Mouse (Mus musculus) midbrain, embryonic 15.5 days (tissue): ENCODE data around the gene Ces1a. TPM values are rescaled to one million over a fixed set of nuclear protein-coding genes. Genes with fewer than 3 reads are reported as not detected.

Experiments used
- ATAC-seq: fragments of 200-750 bp; cut with Nextera tagmentation; replicated peaks from 2 replicates; pipeline ENCODE4 v1.8.0; 2017; ENCODE audit warnings: moderate TSS enrichment
- H3K27ac ChIP-seq: fragments of 300-500 bp; sonication (generic); 2 replicates; pipeline ENCODE4 v1.5.1; 2015; ENCODE audit warnings: mild to moderate bottlenecking, inconsistent platforms
- H3K27me3 ChIP-seq: fragments of 300-500 bp; sonication (generic); replicated peaks from 2 replicates; pipeline ENCODE4 v1.6.1; 2015; ENCODE audit warnings: inconsistent platforms
- H3K36me3 ChIP-seq: fragments of 300-500 bp; sonication (generic); replicated peaks from 2 replicates; pipeline ENCODE4 v1.6.1; 2015; ENCODE audit warnings: inconsistent platforms
- H3K4me1 ChIP-seq: fragments of 300-500 bp; sonication (generic); 2 replicates; pipeline ENCODE4 v1.6.1; 2015; ENCODE audit warnings: inconsistent platforms
- H3K4me2 ChIP-seq: fragments of 300-500 bp; sonication (generic); 2 replicates; pipeline ENCODE4 v1.6.1; 2015; ENCODE audit warnings: inconsistent platforms, mild to moderate bottlenecking, moderate library complexity
- H3K4me3 ChIP-seq: fragments of 300-500 bp; sonication (generic); 2 replicates; pipeline ENCODE4 v1.5.1; 2015; ENCODE audit warnings: mild to moderate bottlenecking, inconsistent platforms
- H3K9ac ChIP-seq: fragments of 300-500 bp; sonication (generic); 2 replicates; pipeline ENCODE4 v1.6.1; 2015; ENCODE audit warnings: mild to moderate bottlenecking, inconsistent platforms
- H3K9me3 ChIP-seq: fragments of 300-500 bp; sonication (generic); 2 replicates; pipeline ENCODE4 v1.6.1; 2016; ENCODE audit warnings: inconsistent platforms
- WGBS: fragments of 180-500 bp; shearing (Covaris S2); methylation state at CpG from one replicate; pipeline ENCODE4 v1.1.7; 2015; ENCODE audit warnings: mixed read lengths; 5-methylcytosine and 5-hydroxymethylcytosine counted together
- polyA plus RNA-seq: library from polyadenylated mRNA; unstranded; fragments of >200 nt; fragmentation: Nextera tagmentation; extraction: Ambion mirVana; gene quantifications from 2 replicates; pipeline ENCODE4 v1.2.1, GENCODE M21; 2015

The Ces1a gene
- polyA plus RNA-seq, 1 experiment from 2014 or later: not detected

- no peaks in the 10 kb centered on the region for H3K4me1 ChIP-seq
- H3K36me3 ChIP-seq: no peaks in the 10 kb centered on the region
- H3K9ac ChIP-seq: no peak overlapping the region
- ATAC-seq: no peak
- no peaks in the 10 kb centered on the region for H3K9me3 ChIP-seq
- no peak overlapping the region for H3K27ac ChIP-seq
- H3K27me3 ChIP-seq: no peaks in the 10 kb centered on the region
- WGBS: 75% methylated on average over 4 of the region's 4 CpGs
- no peak overlapping the region for H3K4me3 ChIP-seq
- H3K4me2 ChIP-seq: no peak overlapping the region
These were observed 7.0 kb downstream of the Ces1a start for GRCm38 (mm10) chr8:93040776-93041567.

GRCm38 (mm10) chr8:93040256-93040655, 7.7 kb downstream of the Ces1a start:
- Histone ChIP-seq H3K4me2 (no peak overlapping the region), H3K36me3 (no peaks in the 10 kb centered on the region), H3K27me3 (no peaks in the 10 kb centered on the region), H3K9ac (no peak overlapping the region), H3K27ac (no peak overlapping the region), H3K4me3 (no peak overlapping the region), H3K4me1 (no peaks in the 10 kb centered on the region), H3K9me3 (no peaks in the 10 kb centered on the region)
- WGBS: 80% methylated on average over 2 of the region's 2 CpGs
- ATAC-seq: no peak

- no peak overlapping the region for H3K4me2 ChIP-seq
- H3K4me3 ChIP-seq: no peak overlapping the region
- H3K36me3 ChIP-seq: no peaks in the 10 kb centered on the region
- no peak overlapping the region for H3K27ac ChIP-seq
- H3K9ac ChIP-seq: no peak overlapping the region
- no peaks in the 10 kb centered on the region for H3K4me1 ChIP-seq
- no peaks in the 10 kb centered on the region for H3K27me3 ChIP-seq
- H3K9me3 ChIP-seq: no peaks in the 10 kb centered on the region
- 6% methylated on average over 2 of the region's 2 CpGs for WGBS
- ATAC-seq: no peak
These were observed 9.2 kb downstream of the Ces1a start for GRCm38 (mm10) chr8:93038831-93039230.

- 80% methylated on average over 2 of the region's 2 CpGs for WGBS
- ATAC-seq: no peak
- no peak overlapping the region for H3K4me2 ChIP-seq
- no peak overlapping the region for H3K9ac ChIP-seq
- no peak overlapping the region for H3K4me3 ChIP-seq
- H3K4me1 ChIP-seq: no peaks in the 10 kb centered on the region
- H3K27ac ChIP-seq: no peak overlapping the region
- H3K27me3 ChIP-seq: no peaks in the 10 kb centered on the region
- no peaks in the 10 kb centered on the region for H3K9me3 ChIP-seq
- no peaks in the 10 kb centered on the region for H3K36me3 ChIP-seq
These were observed 17.3 kb downstream of the Ces1a start for GRCm38 (mm10) chr8:93030664-93031063.

- no peak overlapping the region for H3K4me2 ChIP-seq
- H3K4me3 ChIP-seq: no peak overlapping the region
- H3K4me1 ChIP-seq: no peaks in the 10 kb centered on the region
- no peak overlapping the region for H3K9ac ChIP-seq
- H3K27ac ChIP-seq: no peak overlapping the region
- ATAC-seq: no peak
- 68% methylated on average over 5 of the region's 5 CpGs for WGBS
- H3K36me3 ChIP-seq: no peaks in the 10 kb centered on the region
- H3K27me3 ChIP-seq: no peaks in the 10 kb centered on the region
- H3K9me3 ChIP-seq: no peaks in the 10 kb centered on the region
These were observed 26.3 kb downstream of the Ces1a start for GRCm38 (mm10) chr8:93021738-93022137.

GRCm38 (mm10) chr8:93014300-93014699, 33.7 kb downstream of the Ces1a start:
- Histone ChIP-seq H3K27ac (no peak overlapping the region), H3K36me3 (no peaks in the 10 kb centered on the region), H3K4me2 (no peak overlapping the region), H3K4me3 (no peak overlapping the region), H3K4me1 (no peaks in the 10 kb centered on the region), H3K9me3 (no peaks in the 10 kb centered on the region), H3K27me3 (no peaks in the 10 kb centered on the region), H3K9ac (no peak overlapping the region)
- WGBS: 84% methylated on average over 4 of the region's 4 CpGs
- ATAC-seq: no peak

- Histone ChIP-seq H3K4me3 (no peak overlapping the region), H3K4me1 (no peaks in the 10 kb centered on the region), H3K36me3 (no peaks in the 10 kb centered on the region), H3K9me3 (no peaks in the 10 kb centered on the region), H3K27ac (no peak overlapping the region), H3K9ac (no peak overlapping the region), H3K27me3 (no peaks in the 10 kb centered on the region), H3K4me2 (no peak overlapping the region)
- WGBS: 72% methylated on average over 6 of the region's 6 CpGs
- ATAC-seq: no peak
These were observed 35.8 kb downstream of the Ces1a start for GRCm38 (mm10) chr8:93012226-93012625.

GRCm38 (mm10) chr8:93011439-93011838, 36.6 kb downstream of the Ces1a start:
- no peaks in the 10 kb centered on the region for H3K27me3 ChIP-seq

GRCm38 (mm10) chr8:93010286-93010685, 37.7 kb downstream of the Ces1a start:
- H3K27me3 ChIP-seq: no peaks in the 10 kb centered on the region
- H3K4me2 ChIP-seq: no peak overlapping the region
- H3K4me3 ChIP-seq: no peak overlapping the region
- WGBS: 29% methylated on average over 5 of the region's 5 CpGs
- H3K36me3 ChIP-seq: no peaks in the 10 kb centered on the region
- no peak overlapping the region for H3K9ac ChIP-seq
- no peaks in the 10 kb centered on the region for H3K9me3 ChIP-seq
- H3K27ac ChIP-seq: no peak overlapping the region
- H3K4me1 ChIP-seq: no peaks in the 10 kb centered on the region
- no peak for ATAC-seq

More at GRCm38 (mm10) chr8:93011439-93011838, 36.6 kb downstream of the Ces1a start:
- H3K4me2 ChIP-seq: no peak overlapping the region
- H3K9me3 ChIP-seq: no peaks in the 10 kb centered on the region
- H3K4me3 ChIP-seq: no peak overlapping the region
- ATAC-seq: peak; percentile 82
- no peaks in the 10 kb centered on the region for H3K36me3 ChIP-seq
- no peaks in the 10 kb centered on the region for H3K4me1 ChIP-seq
- H3K27ac ChIP-seq: no peak overlapping the region
- WGBS: 9% methylated on average over 9 of the region's 9 CpGs
- H3K9ac ChIP-seq: no peak overlapping the region

- WGBS: 45% methylated on average over 2 of the region's 2 CpGs
- Histone ChIP-seq H3K9me3 (no peaks in the 10 kb centered on the region), H3K36me3 (no peaks in the 10 kb centered on the region), H3K4me3 (no peak overlapping the region), H3K27me3 (no peaks in the 10 kb centered on the region), H3K27ac (no peak overlapping the region), H3K4me2 (no peak overlapping the region), H3K4me1 (no peaks in the 10 kb centered on the region), H3K9ac (no peak overlapping the region)
- ATAC-seq: no peak
These were observed 49.4 kb downstream of the Ces1a start for GRCm38 (mm10) chr8:92998600-92998999.

GRCm38 (mm10) chr8:92996840-92997239, 51.2 kb downstream of the Ces1a start:
- Histone ChIP-seq H3K27ac (no peak overlapping the region), H3K9ac (no peak overlapping the region), H3K4me3 (no peak overlapping the region), H3K36me3 (no peaks in the 10 kb centered on the region), H3K4me2 (no peak overlapping the region), H3K4me1 (no peaks in the 10 kb centered on the region), H3K27me3 (no peaks in the 10 kb centered on the region), H3K9me3 (no peaks in the 10 kb centered on the region)
- no peak for ATAC-seq
- WGBS: 33% methylated on average over 5 of the region's 5 CpGs

- Histone ChIP-seq H3K27me3 (no peaks in the 10 kb centered on the region), H3K4me2 (no peak overlapping the region), H3K36me3 (no peaks in the 10 kb centered on the region), H3K4me1 (no peaks in the 10 kb centered on the region), H3K27ac (no peak overlapping the region), H3K9me3 (no peaks in the 10 kb centered on the region), H3K4me3 (no peak overlapping the region), H3K9ac (no peak overlapping the region)
- WGBS: 67% methylated on average over 2 of the region's 2 CpGs
- no peak for ATAC-seq
These were observed 63.6 kb downstream of the Ces1a start for GRCm38 (mm10) chr8:92984376-92984775.

GRCm38 (mm10) chr8:92982491-92982890, 65.5 kb downstream of the Ces1a start:
- Histone ChIP-seq H3K27ac (no peak overlapping the region), H3K27me3 (no peaks in the 10 kb centered on the region), H3K9me3 (no peaks in the 10 kb centered on the region), H3K4me1 (no peaks in the 10 kb centered on the region), H3K4me2 (no peak overlapping the region), H3K9ac (no peak overlapping the region), H3K36me3 (no peaks in the 10 kb centered on the region), H3K4me3 (no peak overlapping the region)
- ATAC-seq: no peak
- 83% methylated on average over 3 of the region's 3 CpGs for WGBS
